Mouse (Mus musculus) forebrain, embryonic 14.5 days (tissue): ENCODE measurements around the gene Mindy1. TPM values are rescaled to one million over a fixed set of nuclear protein-coding genes. Genes with fewer than 3 reads are reported as not detected.
"Not testable (repeated sequence)": the region's sequence is repeated elsewhere in the genome, so short reads cannot be mapped to it uniquely, and the experiment has no call there.

Source experiments
- ATAC-seq: fragments of 200-750 bp; cut with Nextera tagmentation; 2 replicates; pipeline ENCODE4 v1.8.0; 2017; ENCODE audit warnings: mild to moderate bottlenecking, moderate library complexity
- DNase-seq: peaks from one replicate; pipeline ENCODE4 v3.0.0-alpha.2; 2015; ENCODE audit warnings: low spot score
- H3K27ac ChIP-seq: fragments of 300-500 bp; sonication (generic); 2 replicates; pipeline ENCODE4 v1.5.1; 2014; ENCODE audit warnings: low read depth, mild to moderate bottlenecking, control low read depth, low read length, moderate library complexity
- H3K27me3 ChIP-seq: fragments of 300-500 bp; sonication (generic); replicated peaks from 2 replicates; pipeline ENCODE4 v1.6.1; 2014; ENCODE audit warnings: low read length, control low read depth, mixed read lengths; ENCODE audit not compliant: control insufficient read depth, insufficient read depth
- H3K36me3 ChIP-seq: fragments of 300-500 bp; sonication (generic); 2 replicates; pipeline ENCODE4 v1.6.1; 2014; ENCODE audit warnings: low read length, control low read depth; ENCODE audit not compliant: control insufficient read depth, insufficient read depth
- H3K4me1 ChIP-seq: fragments of 300-500 bp; sonication (generic); 2 replicates; pipeline ENCODE4 v1.6.1; 2014; ENCODE audit warnings: antibody characterized with exemption, low read length, control low read depth; ENCODE audit not compliant: control insufficient read depth, insufficient read depth
- H3K4me2 ChIP-seq: fragments of 300-500 bp; sonication (generic); 2 replicates; pipeline ENCODE4 v1.6.1; 2014; ENCODE audit warnings: mild to moderate bottlenecking, control low read depth, low read length
- H3K4me3 ChIP-seq: fragments of 300-500 bp; sonication (generic); 2 replicates; pipeline ENCODE4 v1.5.1; 2014; ENCODE audit warnings: low read depth, low read length, control low read depth
- H3K9ac ChIP-seq: fragments of 300-500 bp; sonication (generic); 2 replicates; pipeline ENCODE4 v1.6.1; 2014; ENCODE audit warnings: mild to moderate bottlenecking, low read length, control low read depth, moderate library complexity
- H3K9me3 ChIP-seq: fragments of 300-500 bp; sonication (generic); replicated peaks from 2 replicates; pipeline ENCODE4 v1.6.1; 2016; ENCODE audit warnings: low read length, control low read depth, mixed read lengths; ENCODE audit not compliant: control insufficient read depth
- WGBS: fragments of 180-500 bp; shearing (Covaris S2); extraction: QIAGEN DNeasy Blood & Tissue Kit; methylation state at CpG from one replicate; pipeline ENCODE4 v1.1.7; 2014; 5-methylcytosine and 5-hydroxymethylcytosine counted together
- polyA plus RNA-seq: library from polyadenylated mRNA; unstranded; fragments of >200 nt; fragmentation: Nextera tagmentation; extraction: Ambion mirVana; gene quantifications from 2 replicates; pipeline ENCODE4 v1.2.1, GENCODE M21; 2014

Mindy1 gene
- polyA plus RNA-seq, 1 experiment from 2014 or later = 50.7 TPM

GRCm38 (mm10) chr3:95338251-95338650 is 57.1 kb downstream of the Mindy1 start:
- no peaks in the 10 kb centered on the region for H3K9me3 ChIP-seq
- no peak overlapping the region for H3K9ac ChIP-seq
- H3K4me2 ChIP-seq = no peak overlapping the region
- ATAC-seq = no peak
- no peak for DNase-seq
- no peak overlapping the region for H3K4me3 ChIP-seq
- H3K4me1 ChIP-seq = no peaks in the 10 kb centered on the region
- H3K27me3 ChIP-seq = no peaks in the 10 kb centered on the region
- WGBS = 94% methylated on average over 4 of the region's 4 CpGs
- no peak overlapping the region for H3K27ac ChIP-seq
- peaks cover 99% of the 10 kb centered on the region for H3K36me3 ChIP-seq

GRCm38 (mm10) chr3:95343356-95344000 is 62.3 kb downstream of the Mindy1 start:
- H3K4me2 ChIP-seq, H3K27ac ChIP-seq, H3K4me1 ChIP-seq, H3K9ac ChIP-seq, DNase-seq, H3K27me3 ChIP-seq, ATAC-seq, H3K9me3 ChIP-seq, H3K4me3 ChIP-seq: not testable (repeated sequence)
- H3K36me3 ChIP-seq = peaks cover 92% of the 10 kb centered on the region
- 89% methylated on average over 9 of the region's 9 CpGs for WGBS

Other genes with a start within 250 kb of the Mindy1 start
- gene Psmd4, start 238.7 kb upstream of the Mindy1 start, polyA plus RNA-seq = 293 and 334 TPM in 2 replicates
- 14.2 and 16.4 TPM in 2 replicates for gene Pip5k1a, start 174.4 kb upstream of the Mindy1 start, polyA plus RNA-seq
- gene Vps72, start 170.3 kb upstream of the Mindy1 start, polyA plus RNA-seq = 225 and 235 TPM in 2 replicates
- gene Tmod4, start 156.9 kb upstream of the Mindy1 start, polyA plus RNA-seq = 0.55 and 0.83 TPM in 2 replicates
- 99.6 and 107 TPM in 2 replicates for gene Scnm1, start 147.3 kb upstream of the Mindy1 start, polyA plus RNA-seq
- 31.4 and 31.8 TPM in 2 replicates for gene Lysmd1, start 147.3 kb upstream of the Mindy1 start, polyA plus RNA-seq
- 2.6 and 2.9 TPM in 2 replicates for gene Tnfaip8l2, start 139.0 kb upstream of the Mindy1 start, polyA plus RNA-seq
- gene Sema6c, start 120.9 kb upstream of the Mindy1 start, polyA plus RNA-seq = 22.8 and 25.2 TPM in 2 replicates
- gene Gabpb2, start 63.4 kb upstream of the Mindy1 start, polyA plus RNA-seq = 4.0 and 4.3 TPM in 2 replicates
- gene Cdc42se1, start 52.6 kb upstream of the Mindy1 start, polyA plus RNA-seq = 99.4 and 99.7 TPM in 2 replicates
- gene Mllt11, start 49.2 kb upstream of the Mindy1 start, polyA plus RNA-seq = 444 and 548 TPM in 2 replicates
- 0.17 TPM in 1 of 2 replicates, not detected in the other for gene Gm128, start 39.7 kb upstream of the Mindy1 start, polyA plus RNA-seq
- gene Bnipl, start 30.2 kb upstream of the Mindy1 start, polyA plus RNA-seq = not detected in 2 replicates
- gene Prune1, start 731 bp downstream of the Mindy1 start, polyA plus RNA-seq = 40.7 and 42.7 TPM in 2 replicates
- gene Anxa9, start 25.8 kb downstream of the Mindy1 start, polyA plus RNA-seq = 0.27 and 0.64 TPM in 2 replicates
- gene Cers2, start 33.4 kb downstream of the Mindy1 start, polyA plus RNA-seq = 75.8 and 91.8 TPM in 2 replicates
- gene Setdb1, start 75.9 kb downstream of the Mindy1 start, polyA plus RNA-seq = 42.2 and 48.9 TPM in 2 replicates
- gene 4930558C23Rik, start 121.5 kb downstream of the Mindy1 start, polyA plus RNA-seq = not detected in 2 replicates
- 9.0 and 12.5 TPM in 2 replicates for gene Arnt, start 153.0 kb downstream of the Mindy1 start, polyA plus RNA-seq
- gene Ctsk, start 217.9 kb downstream of the Mindy1 start, polyA plus RNA-seq = 7.4 and 7.5 TPM in 2 replicates
- gene Ctss, start 245.4 kb downstream of the Mindy1 start, polyA plus RNA-seq = 14.4 and 14.8 TPM in 2 replicates